Mouse (Mus musculus): ENCODE data around the gene Lmx1a. TPM values are rescaled to one million over a fixed set of nuclear protein-coding genes. Genes with fewer than 3 reads are reported as not detected.

The Lmx1a gene
- polyA plus RNA-seq, 1 experiment from 2014 or later, result 3.5 TPM

DNA sequence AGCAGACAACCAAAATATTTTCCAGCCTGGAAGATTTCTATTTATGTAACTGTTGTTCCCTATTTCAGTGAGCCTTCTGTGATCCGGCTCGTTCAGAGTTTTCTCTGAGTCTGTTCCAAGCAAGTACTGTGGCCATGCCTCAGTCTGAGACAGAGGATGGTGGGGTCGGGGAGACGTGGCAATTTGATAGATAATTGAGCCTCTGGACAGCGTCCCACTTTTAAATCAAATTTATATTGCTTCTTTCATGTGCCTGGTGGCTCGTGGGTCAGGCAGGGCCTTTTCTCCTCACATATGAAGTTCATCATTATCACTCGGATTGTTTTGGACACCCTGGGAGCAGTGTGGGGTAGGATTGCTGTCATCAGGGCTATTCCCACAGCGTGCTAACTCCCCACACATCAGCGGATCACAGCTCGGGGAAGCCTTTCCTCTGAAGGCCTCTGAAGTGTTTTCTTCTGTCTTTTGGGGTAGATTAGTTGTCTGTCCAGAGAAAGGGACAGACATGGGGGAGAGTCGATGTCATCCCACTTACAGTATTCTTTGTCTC is 6.9 kb downstream of the Lmx1a start:
- WGBS, result 44% methylated on average over 11 of the region's 11 CpGs
- peaks cover 14% of the 10 kb centered on the region for H3K4me1 ChIP-seq (replicated peaks)
- H3K27me3 ChIP-seq (replicated peaks), result peaks cover 86% of the 10 kb centered on the region
- no peak for ATAC-seq (ENCODE audit: insufficient number of reproducible peaks, low FRiP score)
- H3K4me3 ChIP-seq, result no peak overlapping the region
- H3K36me3 ChIP-seq, result no peaks in the 10 kb centered on the region
- H3K9me3 ChIP-seq (replicated peaks), result no peaks in the 10 kb centered on the region
- H3K9ac ChIP-seq, result no peak overlapping the region
- H3K27ac ChIP-seq (ENCODE audit: poor library complexity, severe bottlenecking), result no peak overlapping the region
- H3K4me2 ChIP-seq, result no peak overlapping the region

DNA sequence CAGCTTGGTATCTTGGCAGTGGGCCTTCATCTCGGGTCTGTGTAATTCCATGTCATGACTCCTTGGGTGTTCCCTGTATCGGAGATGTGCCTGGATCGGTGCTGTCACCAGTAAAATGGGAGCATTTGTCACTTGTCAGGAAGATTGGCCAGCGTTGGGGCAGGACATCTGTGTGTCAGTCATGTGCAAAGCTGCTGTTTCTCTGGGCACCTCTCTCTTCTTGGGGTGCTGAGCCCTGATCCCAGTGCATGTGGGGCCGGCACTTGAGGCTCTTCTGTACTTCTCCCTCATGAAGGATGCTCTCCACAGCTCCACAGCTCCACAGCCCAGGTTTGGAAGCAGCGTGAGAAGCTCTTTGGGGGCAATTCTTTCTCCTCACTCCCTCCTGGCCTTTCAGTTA is 10.7 kb downstream of the Lmx1a start:
- no peaks in the 10 kb centered on the region for H3K36me3 ChIP-seq
- ATAC-seq (ENCODE audit: insufficient number of reproducible peaks, low FRiP score), result no peak
- no peak overlapping the region for H3K9ac ChIP-seq
- no peak overlapping the region for H3K27ac ChIP-seq (ENCODE audit: poor library complexity, severe bottlenecking)
- no peaks in the 10 kb centered on the region for H3K4me1 ChIP-seq (replicated peaks)
- H3K4me2 ChIP-seq, result no peak overlapping the region
- H3K27me3 ChIP-seq (replicated peaks), result peaks cover 55% of the 10 kb centered on the region
- WGBS, result 44% methylated on average over 6 of the region's 6 CpGs
- H3K4me3 ChIP-seq, result no peak overlapping the region
- H3K9me3 ChIP-seq (replicated peaks), result peaks cover 3% of the 10 kb centered on the region; the same call in 1 of the 2 replicates

DNA sequence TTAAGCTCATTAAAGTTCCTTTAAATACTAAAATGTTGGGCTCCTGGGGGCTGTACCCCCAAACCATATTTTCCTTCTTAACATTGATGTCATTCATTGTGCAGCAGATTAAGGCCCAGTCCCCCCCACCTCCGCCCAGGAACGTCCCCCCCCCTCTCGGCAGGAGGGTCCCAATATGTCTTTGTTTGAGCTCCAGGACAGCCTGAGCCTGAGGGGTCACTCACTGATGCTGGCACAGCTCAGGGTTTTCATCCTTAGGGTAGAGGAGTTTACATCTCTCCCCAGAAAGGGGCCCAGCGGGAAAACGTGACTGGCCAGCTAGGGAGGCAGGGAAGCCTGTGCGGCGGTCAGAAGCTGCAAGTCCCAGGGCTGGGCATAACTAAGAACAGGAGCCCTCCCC is 11.2 kb downstream of the Lmx1a start:
- Histone ChIP-seq H3K27ac (ENCODE audit: poor library complexity, severe bottlenecking) (no peak overlapping the region), H3K27me3 (replicated peaks) (peaks cover 50% of the 10 kb centered on the region), H3K9me3 (replicated peaks) (peaks cover 3% of the 10 kb centered on the region; the same call in 1 of the 2 replicates), H3K9ac (no peak overlapping the region), H3K4me2 (no peak overlapping the region), H3K4me3 (no peak overlapping the region), H3K4me1 (replicated peaks) (no peaks in the 10 kb centered on the region), H3K36me3 (no peaks in the 10 kb centered on the region)
- ATAC-seq (ENCODE audit: insufficient number of reproducible peaks, low FRiP score), result no peak
- 17% methylated on average over 7 of the region's 7 CpGs for WGBS

DNA sequence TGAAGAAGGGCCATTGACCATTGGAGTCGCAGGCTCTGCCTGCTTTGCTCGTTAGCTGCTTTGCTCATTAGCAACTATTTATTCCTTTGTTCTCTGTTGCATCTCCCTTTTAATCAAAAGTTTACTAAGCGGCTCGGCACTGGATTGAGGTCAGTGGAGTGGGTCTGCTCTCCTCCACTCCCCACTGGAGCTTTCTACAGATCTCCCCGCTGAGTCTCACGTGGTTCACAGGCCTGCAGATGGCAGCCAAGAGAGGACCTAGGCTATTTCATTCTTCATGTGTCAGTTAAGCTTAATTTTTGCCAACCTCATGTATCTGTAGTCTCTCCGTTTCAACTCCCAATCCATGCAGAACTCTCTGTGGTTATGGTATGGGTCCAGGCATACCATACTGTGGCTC is 16.5 kb downstream of the Lmx1a start:
- Histone ChIP-seq H3K4me1 (replicated peaks) (no peaks in the 10 kb centered on the region), H3K4me3 (no peak overlapping the region), H3K9me3 (replicated peaks) (peaks cover 3% of the 10 kb centered on the region; the same call in 1 of the 2 replicates), H3K36me3 (no peaks in the 10 kb centered on the region), H3K27me3 (replicated peaks) (peaks cover 12% of the 10 kb centered on the region), H3K9ac (no peak overlapping the region), H3K4me2 (no peak overlapping the region), H3K27ac (ENCODE audit: poor library complexity, severe bottlenecking) (no peak overlapping the region)
- WGBS, result 71% methylated on average over 7 of the region's 7 CpGs
- no peak for ATAC-seq (ENCODE audit: insufficient number of reproducible peaks, low FRiP score)

DNA sequence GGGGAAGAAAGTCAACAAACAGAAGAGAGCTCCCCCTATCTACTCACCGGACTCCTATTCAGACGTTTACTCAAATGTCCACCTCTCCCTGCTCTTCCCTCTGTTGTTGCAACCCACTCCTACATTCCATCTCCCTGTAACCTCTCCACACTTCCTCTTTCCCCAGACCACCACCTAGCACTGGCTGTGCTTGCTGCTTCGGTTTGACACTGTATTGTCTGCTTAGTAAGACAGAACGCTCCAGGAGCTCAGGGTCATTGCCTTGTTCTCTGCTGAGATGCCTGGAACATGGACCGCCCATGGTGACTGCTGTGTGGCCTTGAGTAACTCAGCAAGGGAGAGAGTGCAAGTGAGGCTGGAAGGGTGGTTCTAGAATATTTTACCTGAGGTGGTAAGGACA is 19.7 kb downstream of the Lmx1a start:
- H3K9me3 ChIP-seq (replicated peaks), result no peaks in the 10 kb centered on the region
- ATAC-seq (ENCODE audit: insufficient number of reproducible peaks, low FRiP score), result no peak
- no peak overlapping the region for H3K4me3 ChIP-seq
- no peak overlapping the region for H3K27ac ChIP-seq (ENCODE audit: poor library complexity, severe bottlenecking)
- 50% methylated on average over 5 of the region's 5 CpGs for WGBS
- H3K4me2 ChIP-seq, result no peak overlapping the region
- H3K27me3 ChIP-seq (replicated peaks), result 0 out of 2 replicates have a peak, but pooled peaks cover 6% of the 10 kb centered on the region
- H3K4me1 ChIP-seq (replicated peaks), result no peaks in the 10 kb centered on the region
- H3K36me3 ChIP-seq, result no peaks in the 10 kb centered on the region
- H3K9ac ChIP-seq, result no peak overlapping the region

DNA sequence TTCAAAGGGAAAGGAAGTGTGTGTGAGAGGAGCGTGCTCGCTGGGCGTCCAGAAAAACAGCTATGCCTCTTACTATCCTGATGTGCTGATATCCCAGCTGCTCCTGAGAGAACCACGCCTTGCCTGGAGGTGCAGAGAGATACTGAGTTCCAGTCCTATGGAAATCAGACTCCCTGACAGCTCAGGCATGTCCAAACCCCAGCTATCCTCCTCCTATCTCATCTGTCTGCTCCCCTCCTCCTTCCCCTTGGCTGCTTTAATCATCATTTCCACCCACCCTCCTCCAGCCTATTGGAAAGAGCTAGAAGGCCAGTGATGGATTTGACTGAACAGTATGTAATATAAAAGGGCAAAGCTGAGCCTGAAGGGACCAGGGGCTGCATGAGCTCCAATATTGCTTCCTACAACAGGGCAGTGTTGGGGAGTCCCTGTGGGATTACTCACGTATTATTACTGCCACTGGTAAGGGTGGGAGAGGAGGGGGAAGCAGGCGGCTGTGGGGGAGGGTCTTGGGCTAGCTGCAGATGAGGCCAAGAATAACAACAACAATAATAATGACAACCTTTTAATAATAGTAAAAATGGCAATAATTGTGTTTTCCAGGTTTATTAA is 26.8 kb downstream of the Lmx1a start:
- 30% methylated on average over 6 of the region's 6 CpGs for WGBS

DNA sequence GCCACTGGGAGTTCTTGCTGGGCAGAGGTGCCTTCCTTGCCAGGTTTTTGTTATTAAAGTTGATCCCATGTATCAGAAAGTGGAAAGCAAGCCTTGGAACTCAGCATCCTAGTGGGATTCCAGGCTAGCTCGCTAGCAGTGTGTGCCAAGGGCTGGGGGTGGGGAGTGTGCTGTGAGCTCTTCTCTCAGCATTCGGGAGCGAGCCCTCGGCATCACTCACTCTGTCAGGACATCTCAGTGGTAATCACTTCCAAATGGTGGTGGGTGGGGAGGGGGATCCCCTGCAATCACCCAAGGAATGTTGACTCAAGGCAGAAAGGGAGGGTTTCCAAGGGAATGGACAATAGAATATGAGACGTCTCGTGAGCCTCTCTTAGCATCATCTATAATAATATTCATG is 45.4 kb downstream of the Lmx1a start:
- H3K27me3 ChIP-seq (replicated peaks), result peaks cover 18% of the 10 kb centered on the region; the same call in 1 of the 2 replicates
- no peak for ATAC-seq (ENCODE audit: insufficient number of reproducible peaks, low FRiP score)

More for the DNA sequence above, 26.8 kb downstream of the Lmx1a start:
- H3K9ac ChIP-seq, result no peak overlapping the region
- no peak overlapping the region for H3K27ac ChIP-seq (ENCODE audit: poor library complexity, severe bottlenecking)
- ATAC-seq (ENCODE audit: insufficient number of reproducible peaks, low FRiP score), result no peak
- no peak overlapping the region for H3K4me2 ChIP-seq
- peaks cover 4% of the 10 kb centered on the region; the same call in 1 of the 2 replicates for H3K27me3 ChIP-seq (replicated peaks)
- H3K9me3 ChIP-seq (replicated peaks), result no peaks in the 10 kb centered on the region
- no peaks in the 10 kb centered on the region for H3K4me1 ChIP-seq (replicated peaks)
- no peaks in the 10 kb centered on the region for H3K36me3 ChIP-seq
- H3K4me3 ChIP-seq, result no peak overlapping the region

DNA sequence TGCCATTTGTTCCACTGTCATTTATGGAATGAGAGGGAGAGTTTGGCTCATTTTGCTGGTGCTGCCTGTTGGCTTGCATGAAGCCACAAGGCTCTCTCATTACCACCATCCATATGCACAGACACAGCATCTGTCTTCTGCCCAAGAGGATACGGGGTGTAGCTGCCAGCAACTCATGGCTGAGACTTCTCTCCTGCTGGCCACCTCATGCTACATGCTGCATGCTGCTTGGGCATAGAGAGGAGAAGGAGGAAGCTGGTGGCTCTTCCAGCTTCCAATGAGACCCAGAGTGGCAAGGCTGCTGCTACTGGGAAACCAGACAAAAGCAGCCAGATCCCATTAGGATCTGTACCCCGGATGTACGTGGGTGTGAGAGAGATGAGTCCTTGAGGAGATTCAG is 47.8 kb downstream of the Lmx1a start:
- Histone ChIP-seq H3K4me3 (no peak overlapping the region), H3K27ac (ENCODE audit: poor library complexity, severe bottlenecking) (no peak overlapping the region), H3K9ac (no peak overlapping the region), H3K9me3 (replicated peaks) (no peaks in the 10 kb centered on the region), H3K36me3 (no peaks in the 10 kb centered on the region), H3K4me1 (replicated peaks) (no peaks in the 10 kb centered on the region), H3K4me2 (no peak overlapping the region), H3K27me3 (replicated peaks) (peaks cover 8% of the 10 kb centered on the region; the same call in 1 of the 2 replicates)
- no peak for ATAC-seq (ENCODE audit: insufficient number of reproducible peaks, low FRiP score)
- 67% methylated on average over 3 of the region's 3 CpGs for WGBS

More for the DNA sequence above, 45.4 kb downstream of the Lmx1a start:
- no peak overlapping the region for H3K27ac ChIP-seq (ENCODE audit: poor library complexity, severe bottlenecking)
- H3K4me2 ChIP-seq, result no peak overlapping the region
- no peak overlapping the region for H3K4me3 ChIP-seq
- no peak overlapping the region for H3K9ac ChIP-seq
- no peaks in the 10 kb centered on the region for H3K36me3 ChIP-seq
- WGBS, result 9% methylated on average over 6 of the region's 6 CpGs
- no peaks in the 10 kb centered on the region for H3K4me1 ChIP-seq (replicated peaks)
- H3K9me3 ChIP-seq (replicated peaks), result no peaks in the 10 kb centered on the region

DNA sequence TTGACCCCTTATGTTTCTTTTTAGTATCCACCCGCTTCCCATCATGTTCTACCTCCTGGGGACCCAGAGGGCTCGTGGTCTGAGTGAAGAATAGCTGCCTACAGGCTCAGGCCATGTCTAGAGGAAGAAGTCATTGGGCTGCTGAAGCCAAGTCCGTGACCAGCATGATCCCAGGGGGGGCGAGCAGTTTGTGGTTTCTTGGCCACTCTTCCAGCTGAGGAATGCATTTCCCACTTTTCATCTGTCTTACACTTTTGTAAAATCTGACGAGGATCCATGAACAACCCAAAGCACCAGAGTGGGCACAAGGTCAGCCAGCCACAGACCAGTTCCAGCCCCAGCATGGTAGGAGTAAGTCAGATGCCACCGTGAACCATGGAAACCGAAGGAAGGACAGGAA is 50.2 kb downstream of the Lmx1a start:
- no peak for ATAC-seq (ENCODE audit: insufficient number of reproducible peaks, low FRiP score)
- Histone ChIP-seq H3K4me3 (no peak overlapping the region), H3K27me3 (replicated peaks) (peaks cover 11% of the 10 kb centered on the region), H3K9ac (no peak overlapping the region), H3K36me3 (no peaks in the 10 kb centered on the region), H3K9me3 (replicated peaks) (no peaks in the 10 kb centered on the region), H3K4me1 (replicated peaks) (no peaks in the 10 kb centered on the region), H3K27ac (ENCODE audit: poor library complexity, severe bottlenecking) (no peak overlapping the region), H3K4me2 (no peak overlapping the region)
- WGBS, result 73% methylated on average over 7 of the region's 7 CpGs

DNA sequence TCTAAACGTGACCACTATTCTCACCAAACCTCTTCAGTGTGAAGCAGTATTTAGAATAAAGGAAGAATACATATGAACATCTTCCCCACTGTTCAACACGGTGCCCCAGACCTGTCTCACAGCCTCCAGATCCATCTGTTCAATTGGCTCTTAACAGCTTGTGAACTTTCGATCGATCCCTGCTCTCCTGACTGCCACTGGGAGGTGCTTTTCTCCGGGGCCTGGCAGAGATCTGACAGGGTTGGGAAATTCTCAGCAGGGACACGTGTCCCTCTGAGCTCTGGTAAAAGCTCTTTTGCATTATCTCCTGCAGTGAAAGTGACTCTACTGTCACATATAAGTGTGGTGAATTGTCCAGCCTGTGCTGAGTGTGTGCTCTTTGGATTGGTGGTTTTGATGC is 57.6 kb downstream of the Lmx1a start:
- H3K27me3 ChIP-seq (replicated peaks), result peaks cover 4% of the 10 kb centered on the region
- H3K4me3 ChIP-seq, result no peak overlapping the region
- H3K4me2 ChIP-seq, result no peak overlapping the region
- H3K36me3 ChIP-seq, result no peaks in the 10 kb centered on the region
- no peak overlapping the region for H3K9ac ChIP-seq
- no peaks in the 10 kb centered on the region for H3K4me1 ChIP-seq (replicated peaks)
- no peak for ATAC-seq (ENCODE audit: insufficient number of reproducible peaks, low FRiP score)
- H3K27ac ChIP-seq (ENCODE audit: poor library complexity, severe bottlenecking), result no peak overlapping the region
- H3K9me3 ChIP-seq (replicated peaks), result no peaks in the 10 kb centered on the region
- WGBS, result 33% methylated on average over 6 of the region's 6 CpGs

DNA sequence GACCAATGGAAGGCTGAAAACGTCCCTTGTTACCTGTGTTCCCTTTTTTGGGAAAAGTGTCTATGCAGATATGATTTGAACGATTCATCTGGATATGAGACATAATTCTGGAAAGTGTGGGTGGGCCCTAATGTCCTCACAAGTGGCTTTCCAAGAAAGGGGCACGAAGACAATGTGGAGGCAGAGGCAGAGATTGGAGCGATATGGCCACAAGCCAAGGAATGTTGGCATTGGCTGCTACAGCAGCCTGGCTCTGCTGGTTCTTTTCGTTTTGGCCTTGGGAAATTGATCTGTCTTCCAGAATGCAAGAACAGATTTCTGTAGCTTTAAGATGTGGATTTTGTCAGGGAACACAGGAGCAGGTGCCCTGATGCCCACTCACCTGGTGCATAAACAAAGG is 63.6 kb downstream of the Lmx1a start:
- H3K36me3 ChIP-seq, result no peaks in the 10 kb centered on the region
- H3K4me3 ChIP-seq, result no peak overlapping the region
- H3K27ac ChIP-seq (ENCODE audit: poor library complexity, severe bottlenecking), result no peak overlapping the region
- no peak for ATAC-seq (ENCODE audit: insufficient number of reproducible peaks, low FRiP score)
- 77% methylated on average over 5 of the region's 5 CpGs for WGBS
- no peaks in the 10 kb centered on the region for H3K4me1 ChIP-seq (replicated peaks)
- H3K4me2 ChIP-seq, result no peak overlapping the region
- peaks cover 8% of the 10 kb centered on the region for H3K27me3 ChIP-seq (replicated peaks)
- H3K9ac ChIP-seq, result no peak overlapping the region
- H3K9me3 ChIP-seq (replicated peaks), result no peaks in the 10 kb centered on the region

DNA sequence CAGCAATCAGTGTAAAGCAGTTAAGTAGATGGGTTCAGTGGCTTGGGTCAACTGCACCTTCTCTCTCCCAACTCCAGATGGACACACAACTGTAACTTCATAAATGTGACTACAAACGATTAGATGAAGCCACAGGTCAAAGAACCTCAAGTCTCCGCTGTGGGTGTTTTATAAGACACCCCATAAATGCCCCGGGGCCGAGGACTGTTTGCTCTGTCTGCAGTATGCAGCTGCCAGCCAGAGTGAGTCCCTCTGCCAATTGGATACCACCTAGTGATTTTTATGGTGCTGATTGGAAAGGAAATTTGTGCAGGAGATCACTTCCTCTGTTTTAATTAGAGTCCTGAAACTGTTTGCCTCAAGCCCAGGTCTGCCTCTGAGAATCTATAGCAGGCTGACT is 65.0 kb downstream of the Lmx1a start:
- no peak overlapping the region for H3K4me3 ChIP-seq
- H3K27me3 ChIP-seq (replicated peaks), result peaks cover 8% of the 10 kb centered on the region
- H3K36me3 ChIP-seq, result no peaks in the 10 kb centered on the region
- no peaks in the 10 kb centered on the region for H3K4me1 ChIP-seq (replicated peaks)
- H3K9ac ChIP-seq, result no peak overlapping the region
- H3K27ac ChIP-seq (ENCODE audit: poor library complexity, severe bottlenecking), result no peak overlapping the region
- WGBS, result 70% methylated on average over 4 of the region's 4 CpGs
- no peak for ATAC-seq (ENCODE audit: insufficient number of reproducible peaks, low FRiP score)
- no peaks in the 10 kb centered on the region for H3K9me3 ChIP-seq (replicated peaks)
- H3K4me2 ChIP-seq, result no peak overlapping the region
